In the genomic region with DNA sequence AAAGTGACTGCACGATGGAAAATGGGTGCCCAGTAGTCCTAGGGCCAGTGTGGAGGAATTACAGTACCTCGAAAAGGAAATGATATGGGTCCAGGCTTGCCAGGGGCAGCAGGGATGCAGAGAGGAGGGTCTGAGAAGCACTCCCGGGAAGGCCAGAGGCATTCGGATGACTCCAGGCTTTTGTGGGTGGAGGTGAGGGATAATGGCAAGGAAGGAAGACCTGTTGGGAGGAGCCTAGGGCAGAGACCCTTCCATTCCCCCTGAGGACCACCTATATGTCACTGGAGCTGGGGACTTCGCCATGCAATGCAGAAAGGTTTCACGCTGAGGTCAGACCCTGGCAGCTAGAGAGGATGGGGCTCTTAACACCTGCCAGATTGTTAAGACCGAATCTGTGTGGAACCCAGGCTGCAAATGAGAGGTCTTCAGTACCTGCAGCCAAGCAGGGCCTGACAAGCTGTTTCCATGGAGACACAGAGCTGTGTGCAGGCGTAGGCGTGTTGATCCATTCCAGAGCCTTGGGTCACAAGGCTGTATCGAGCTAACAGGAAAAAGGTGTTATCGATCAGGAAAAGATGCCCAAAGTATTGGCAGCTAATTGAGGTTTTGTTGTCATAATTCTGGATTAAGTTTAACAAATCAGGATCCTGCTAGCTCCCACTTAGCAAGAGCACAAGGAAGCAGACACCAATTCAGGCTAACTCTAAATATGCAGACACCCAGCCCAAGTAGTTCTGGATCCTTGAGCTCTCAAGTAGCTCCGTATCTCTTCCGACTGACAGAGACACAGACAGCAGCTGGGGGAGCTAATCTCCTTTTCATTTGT, we compare ENCODE assay signal across 12 mouse cellular contexts. TPM values are rescaled to one million over a fixed set of nuclear protein-coding genes. Genes with fewer than 3 reads are reported as not detected.
DNase-seq lines count a peak whose midpoint lies in the region; ATAC-seq and TF ChIP-seq lines count a peak whose summit lies in the region.
"Had no signal": no experiment of that assay in that cellular context is flagged by ENCODE, and none has a peak within 500 bp of the region (broad histone marks: within the 10 kb centered on the region; RNA-seq: fewer than 3 reads in every experiment).

No protein-coding gene starts in this region.

- ATAC-seq in megakaryocyte progenitor cell, adult 5-6 weeks (replicated peaks; ENCODE audit: poor library complexity) = no peak

- peak; percentile 26 to 30 for DNase-seq in layer of hippocampus, adult 2 months (ENCODE audit: low spot score in 2 of 2)
- no peak for DNase-seq in layer of hippocampus, postnatal 14 days (ENCODE audit: low spot score in 2 of 2)
- DNase-seq in R1 (ENCODE audit: low read depth, low spot score) = peak; percentile 52
- DNase-seq in brain, adult 2 months (ENCODE audit: low read depth, low spot score) = peak; percentile 83
- DNase-seq in layer of hippocampus, adult 9-11 months = peak; percentile 47
- DNase-seq in cerebellum, adult 18-20 months = no peak
- no peak for DNase-seq in heart, adult 18-20 months
- DNase-seq: cerebellum, adult 9-10 months; thymus, postnatal 36 days had no signal

- no peak overlapping the region for H3K4me3 ChIP-seq in layer of hippocampus, adult 2 months
- H3K4me3 ChIP-seq: erythroblast, embryonic 14.5 days; midbrain, embryonic 12.5 days had no signal

- H3K27ac ChIP-seq in layer of hippocampus, adult 2 months = peak overlapping the region; percentile 78
- H3K27ac ChIP-seq: midbrain, embryonic 12.5 days had no signal

- no peak for TF ChIP-seq CTCF in layer of hippocampus, adult 2 months (conservative IDR thresholded peaks at IDR 0.05)

RNA-seq across cellular contexts. Expression of a gene that starts 59.2 kb away (rescaled TPM):
- total RNA-seq in layer of hippocampus, adult 2 months (2021) = 100 to 1,000 TPM; 159 to 164 TPM
- 100 to 1,000 TPM; 127 to 139 TPM for total RNA-seq in layer of hippocampus, postnatal 14 days (2021)
- 131 and 135 TPM in 2 replicates for total RNA-seq in megakaryocyte progenitor cell, adult 5-6 weeks (2015)
- total RNA-seq in megakaryocyte progenitor cell, adult 5-6 weeks (2017) = 142 and 172 TPM in 2 replicates
- 100 to 1,000 TPM; 174 to 178 TPM for total RNA-seq in heart, adult 18-20 months (2021)

Comparison
In these comparisons a context has a peak if more than half of its experiments do, and no peak if none do; other contexts are left out.
1. DNase-seq: peak in layer of hippocampus, adult 2 months (2 of 2), R1 (single experiment), brain, adult 2 months (single experiment) and layer of hippocampus, adult 9-11 months (single experiment); none in layer of hippocampus, postnatal 14 days (0 of 2), cerebellum, adult 18-20 months (0 of 2) and heart, adult 18-20 months (0 of 2).